Mouse (Mus musculus) c-Kit-positive CD71-positive TER-119-negative erythroid progenitor cells, embryonic 14.5 days (primary cell): Measurements from ENCODE around the gene Retreg1.

Experiments
- DNase-seq: peaks from one replicate; pipeline ENCODE4 v3.0.0-alpha.2; 2013; ENCODE audit warnings: low read depth

The Retreg1 gene

DNA sequence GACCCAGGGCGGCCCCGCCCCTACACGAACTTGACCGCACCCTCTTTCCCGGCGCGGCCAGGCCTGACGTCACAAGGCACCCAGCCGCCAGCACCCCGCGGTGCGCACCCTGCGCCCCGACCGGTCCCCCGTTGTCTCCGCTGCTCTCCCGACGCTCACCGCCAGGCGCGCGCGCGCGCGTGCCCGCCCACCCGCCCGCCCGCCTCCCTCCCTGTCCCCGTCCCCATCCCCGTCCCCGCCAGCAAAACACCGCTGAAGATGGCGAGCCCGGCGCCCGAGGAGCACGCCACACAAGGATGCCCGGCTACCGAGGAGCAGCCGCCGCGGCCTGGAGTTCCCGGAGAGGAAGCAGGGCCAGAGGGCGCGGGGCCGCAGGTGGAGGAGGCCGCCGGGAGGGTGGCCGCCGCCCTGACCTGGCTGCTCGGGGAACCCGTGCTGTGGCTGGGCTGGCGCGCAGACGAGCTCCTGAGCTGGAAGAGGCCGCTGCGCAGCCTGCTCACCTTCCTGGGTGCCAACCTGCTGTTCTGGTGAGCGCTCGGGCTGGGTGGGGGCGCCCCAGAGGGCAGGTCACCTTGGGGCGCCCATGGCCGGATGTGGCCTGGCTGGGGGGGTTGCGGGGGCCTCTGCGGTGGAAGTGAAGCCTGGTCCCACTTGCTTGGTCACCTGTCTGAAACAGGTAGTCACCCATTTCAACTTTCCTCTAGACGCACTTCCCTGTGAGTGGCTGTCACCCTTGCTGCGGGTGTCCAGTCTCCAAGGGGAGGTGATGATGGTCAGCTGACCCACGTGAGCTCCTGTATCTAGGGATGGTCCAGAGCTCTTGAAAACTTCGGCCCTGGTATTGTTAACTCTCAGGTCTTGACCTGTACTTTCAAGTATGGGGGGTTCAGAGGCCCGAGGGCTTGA, at the start of gene Retreg1:
Gene Retreg1 (plus strand): TSS at position 95 of the 906 bp plus-strand sequence.
- peak; percentile 28 for DNase-seq

DNA sequence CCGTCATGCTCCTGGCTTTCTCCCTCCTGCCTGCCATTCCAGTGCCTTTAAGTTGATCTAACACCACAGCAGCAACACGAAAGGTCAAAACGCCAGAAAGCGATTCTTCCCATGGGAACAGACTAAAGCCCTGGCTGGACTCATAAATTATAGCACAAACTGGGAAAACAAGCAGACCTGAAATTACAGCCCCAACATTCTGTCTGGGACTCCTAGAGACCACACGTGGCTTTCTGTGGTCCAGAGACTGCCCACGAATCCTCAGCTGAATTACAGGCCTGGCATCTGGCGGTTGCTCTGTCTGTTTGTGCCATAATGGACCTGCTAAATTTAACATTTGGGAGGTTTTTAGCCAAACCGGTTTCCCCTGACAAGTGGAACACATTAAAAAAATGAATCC, 48.9 kb upstream of the Retreg1 start:
- DNase-seq: no peak

DNA sequence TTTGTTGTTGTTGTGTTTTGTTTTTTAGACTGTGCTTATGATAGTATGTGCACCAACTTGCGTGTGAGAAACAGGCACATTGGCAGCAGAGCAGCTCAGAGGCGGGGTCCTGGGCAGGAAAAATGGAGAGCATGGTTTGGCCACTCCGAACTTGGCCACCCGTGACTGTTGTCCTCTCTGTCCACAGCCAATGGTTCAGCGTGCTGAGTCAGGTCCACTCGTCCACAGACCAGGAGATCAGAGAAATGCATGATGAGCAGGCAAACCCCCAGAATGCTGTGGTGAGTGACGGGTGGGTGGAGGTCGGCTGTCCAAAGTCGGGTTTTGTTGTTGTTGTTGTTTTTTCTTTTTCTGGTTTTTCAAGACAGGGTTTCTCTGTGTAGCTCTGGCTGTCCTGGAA, 47.5 kb upstream of the Retreg1 start:
- DNase-seq: no peak

- DNase-seq: peak; percentile 32
These were observed 46.6 kb upstream of the Retreg1 start for GRCm38 (mm10) chr15:25796353-25796752.

DNA sequence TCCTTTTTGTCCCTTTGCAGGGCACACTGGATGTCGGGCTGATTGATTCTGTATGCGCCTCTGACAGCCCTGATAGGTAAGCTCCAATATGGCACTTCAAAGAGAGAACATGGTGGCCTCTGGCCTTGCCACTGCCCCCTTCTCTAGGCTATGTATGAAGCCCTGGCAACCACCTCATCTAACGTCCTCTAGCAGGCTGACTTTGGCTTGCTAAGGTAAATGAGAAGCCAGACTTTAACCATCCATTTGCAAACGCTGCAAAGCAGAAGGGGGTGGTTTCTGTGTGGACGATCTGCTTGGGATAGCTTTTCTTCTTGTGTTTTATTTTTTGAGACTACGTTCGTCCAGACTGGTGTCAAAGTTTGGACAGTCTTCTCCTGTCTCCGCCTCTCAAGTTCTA, 45.8 kb upstream of the Retreg1 start:
- DNase-seq: no peak

DNA sequence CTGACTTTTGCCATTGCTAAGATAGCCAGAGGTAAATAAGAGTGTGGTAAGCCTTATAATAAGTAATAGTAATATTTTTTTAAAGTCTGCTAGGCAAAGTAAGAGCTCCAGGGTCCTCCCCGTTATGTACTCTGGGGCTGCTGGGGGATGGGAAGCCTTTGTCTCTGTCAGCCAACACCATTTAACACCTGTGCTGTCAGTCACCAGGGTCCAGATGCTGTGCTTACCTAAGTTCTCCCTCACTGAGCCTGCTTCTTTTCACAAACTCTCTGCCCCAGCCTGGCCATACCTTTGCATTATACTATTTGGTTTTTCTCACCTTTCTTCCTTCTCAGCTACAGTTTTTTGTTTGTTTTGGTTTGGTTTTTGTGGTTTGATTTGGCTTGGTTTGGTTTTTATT, 45.1 kb upstream of the Retreg1 start:
- DNase-seq: no peak

GRCm38 (mm10) chr15:25801726-25802125, 41.3 kb upstream of the Retreg1 start:
- DNase-seq: no peak

- DNase-seq: no peak
These were observed 40.8 kb upstream of the Retreg1 start for GRCm38 (mm10) chr15:25802194-25802593.

- no peak for DNase-seq
These were observed 39.9 kb upstream of the Retreg1 start for GRCm38 (mm10) chr15:25803111-25803510.

- DNase-seq: peak; percentile 10
These were observed 37.5 kb upstream of the Retreg1 start for GRCm38 (mm10) chr15:25805336-25806110.

DNA sequence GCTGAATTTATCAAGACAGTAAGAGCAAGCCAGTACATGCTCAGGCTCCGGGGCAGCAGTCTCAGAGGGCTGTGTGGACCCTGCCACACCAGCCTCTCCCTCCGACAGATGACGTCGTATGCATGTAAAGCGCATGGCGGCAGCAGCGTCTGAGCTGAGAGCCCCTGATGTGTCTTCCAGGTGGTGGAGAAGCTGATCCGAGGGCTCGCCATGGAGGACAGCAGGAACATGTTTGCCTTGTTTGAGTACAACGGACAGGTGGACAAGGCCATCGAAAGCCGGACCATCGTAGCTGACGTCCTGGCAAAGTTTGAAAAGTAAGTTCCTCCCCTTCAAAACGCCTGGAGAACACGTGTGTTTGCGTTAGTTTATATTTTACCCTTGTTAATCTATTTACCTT, 36.6 kb upstream of the Retreg1 start:
- DNase-seq: no peak

DNA sequence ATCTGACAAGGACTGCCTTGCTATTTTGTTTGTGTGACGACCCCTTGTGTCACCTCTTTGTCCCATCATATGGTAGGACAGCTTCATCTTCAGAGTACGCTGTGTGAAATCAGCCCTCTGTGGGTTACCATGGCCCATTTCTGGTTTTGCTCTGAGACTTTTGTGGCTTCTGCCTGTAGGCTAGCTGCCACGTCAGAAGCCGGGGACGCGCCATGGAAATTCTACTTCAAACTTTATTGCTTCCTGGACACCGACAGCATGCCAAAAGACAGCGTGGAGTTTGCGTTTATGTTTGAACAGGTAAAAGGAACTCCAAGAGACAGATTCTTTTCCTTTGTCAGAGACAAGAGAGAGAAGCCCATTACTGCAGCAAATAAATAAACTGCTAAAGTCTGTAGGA, 36.1 kb upstream of the Retreg1 start:
- DNase-seq: no peak

DNA sequence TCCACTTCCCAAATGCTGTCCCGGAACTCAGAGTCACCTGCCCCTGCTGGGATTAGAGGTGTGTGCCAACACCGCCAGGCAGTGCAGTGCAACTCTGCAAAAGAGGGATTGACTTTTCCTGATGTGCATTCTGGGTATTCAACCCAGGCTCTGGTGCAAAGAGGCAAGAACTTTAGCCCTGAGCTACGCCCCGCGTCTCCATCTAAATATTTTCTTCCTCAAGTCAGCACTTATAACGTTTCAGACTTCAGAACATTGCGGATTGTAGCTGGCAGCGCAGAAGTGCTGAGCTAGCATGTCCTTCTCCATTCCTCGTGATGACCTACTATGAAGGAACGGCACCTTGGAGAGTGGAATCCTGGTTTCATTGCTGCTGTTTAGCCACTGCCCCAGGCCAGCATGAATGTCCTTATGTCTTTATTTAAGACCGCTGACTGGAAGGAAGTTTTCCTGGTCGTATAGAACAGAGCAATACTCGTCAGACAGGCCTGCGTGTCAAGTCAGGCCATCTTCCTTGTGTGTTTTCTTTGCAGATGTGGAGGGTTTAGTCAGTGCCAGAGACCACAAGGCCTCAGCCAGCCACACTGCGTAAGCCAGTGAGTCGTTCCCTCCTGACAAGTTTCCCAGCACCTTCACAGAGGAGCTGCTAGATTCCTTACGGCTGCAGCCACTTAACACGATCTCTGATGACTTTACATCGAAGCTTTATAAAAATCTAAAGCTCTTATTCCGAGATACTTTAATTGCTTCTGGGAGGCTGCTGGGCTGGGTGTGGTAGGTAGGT, 34.1 kb upstream of the Retreg1 start:
- no peak for DNase-seq

- DNase-seq: no peak
These were observed 33.3 kb upstream of the Retreg1 start for GRCm38 (mm10) chr15:25809669-25810068.

DNA sequence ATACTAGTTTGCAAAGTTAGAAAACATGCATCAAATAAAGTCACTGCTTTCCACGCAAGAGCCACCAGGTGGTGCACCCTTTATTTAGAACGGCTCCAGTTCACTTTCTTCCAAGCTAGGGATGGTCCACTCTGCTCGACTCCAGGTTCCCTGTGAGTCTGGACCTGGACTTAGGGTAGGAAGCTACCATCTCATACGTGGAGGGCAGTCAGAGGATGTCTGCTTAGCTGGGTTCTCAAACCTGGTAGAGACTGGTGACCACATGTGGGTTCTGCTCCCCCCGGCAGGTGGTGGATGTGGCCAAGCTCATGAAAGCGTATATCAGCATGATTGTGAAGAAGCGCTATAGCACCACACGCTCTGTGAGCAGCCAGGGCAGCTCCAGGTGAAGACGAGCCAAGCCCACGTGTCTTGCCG, 31.1 kb upstream of the Retreg1 start:
- DNase-seq: no peak

DNA sequence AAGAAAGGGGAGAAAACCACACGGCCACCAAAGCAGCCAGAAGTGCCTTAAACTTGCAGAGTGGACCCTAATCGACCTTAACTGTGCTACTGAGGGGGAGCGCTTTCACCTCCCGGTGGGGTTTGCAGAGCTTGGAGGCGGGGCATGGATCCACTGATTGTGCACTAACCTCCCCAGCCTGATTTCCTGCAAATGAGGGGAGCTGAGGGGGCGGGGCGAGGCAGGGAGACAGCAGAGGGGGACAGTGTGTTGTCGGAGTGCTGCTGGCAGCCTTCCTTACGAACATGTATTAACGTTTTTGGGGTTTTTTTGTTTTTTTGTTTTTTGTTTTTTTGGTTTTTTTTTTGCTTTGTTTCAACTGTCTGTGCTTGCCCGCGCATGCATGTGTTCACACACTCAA, 30.5 kb upstream of the Retreg1 start:
- DNase-seq: no peak

DNA sequence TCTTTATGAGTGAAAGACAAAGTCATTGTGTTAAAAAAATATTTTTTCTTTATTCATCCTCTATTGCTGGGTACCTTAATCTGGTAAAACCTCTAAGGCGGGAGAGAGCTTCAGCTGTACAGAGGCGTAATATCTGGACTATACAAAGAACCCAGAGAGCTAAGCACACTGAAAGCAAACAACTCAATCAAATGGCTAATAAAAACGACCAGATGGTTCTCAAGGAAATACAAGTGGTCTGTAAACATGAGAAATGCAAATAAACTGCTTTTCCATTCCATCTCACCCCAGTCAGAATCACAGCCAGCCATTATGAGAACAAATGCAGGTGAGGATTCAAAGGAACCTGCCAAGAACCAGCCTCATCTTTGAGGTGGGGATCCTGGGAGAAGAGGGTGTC, 28.4 kb upstream of the Retreg1 start:
- no peak for DNase-seq

DNA sequence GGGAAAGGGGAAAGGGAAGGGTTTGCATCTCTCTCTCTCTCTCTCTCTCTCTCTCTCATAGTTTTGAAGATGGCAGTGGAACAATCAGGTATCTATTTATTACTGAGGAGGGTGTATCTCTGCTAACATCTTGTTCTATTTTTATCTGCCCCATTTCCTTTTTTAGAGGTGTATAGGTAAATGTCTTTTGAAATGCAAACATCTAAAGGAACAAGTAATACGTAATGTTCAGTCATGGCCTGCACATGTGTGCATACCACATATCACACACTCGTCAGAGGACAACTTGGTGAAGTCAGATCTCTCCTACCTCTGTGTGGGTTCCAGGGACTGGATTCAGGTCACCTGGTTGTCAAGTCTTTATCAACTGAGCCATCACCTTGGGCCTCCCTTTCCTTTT, 25.8 kb upstream of the Retreg1 start:
- DNase-seq: no peak

DNA sequence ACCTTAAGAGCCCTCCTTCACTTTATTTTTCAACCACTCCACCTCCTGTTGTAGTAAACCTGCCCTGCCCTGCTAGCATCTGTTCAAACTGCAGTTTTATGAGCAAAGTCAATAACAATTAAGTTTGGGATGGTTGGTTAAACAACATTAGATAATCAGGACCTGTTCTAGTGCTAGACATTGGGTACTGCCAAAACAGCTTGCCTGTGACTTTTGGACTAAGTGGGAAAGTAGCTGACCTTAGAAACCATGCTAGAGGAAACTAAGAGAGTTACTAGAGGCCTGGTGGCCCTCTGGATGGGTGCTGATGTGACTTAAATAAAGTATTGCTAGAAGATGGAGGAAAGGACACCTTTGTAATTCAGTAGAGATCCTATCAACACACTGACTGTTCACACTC, 21.0 kb upstream of the Retreg1 start:
- no peak for DNase-seq

- no peak for DNase-seq
These were observed 20.3 kb upstream of the Retreg1 start for GRCm38 (mm10) chr15:25822656-25823055.

DNA sequence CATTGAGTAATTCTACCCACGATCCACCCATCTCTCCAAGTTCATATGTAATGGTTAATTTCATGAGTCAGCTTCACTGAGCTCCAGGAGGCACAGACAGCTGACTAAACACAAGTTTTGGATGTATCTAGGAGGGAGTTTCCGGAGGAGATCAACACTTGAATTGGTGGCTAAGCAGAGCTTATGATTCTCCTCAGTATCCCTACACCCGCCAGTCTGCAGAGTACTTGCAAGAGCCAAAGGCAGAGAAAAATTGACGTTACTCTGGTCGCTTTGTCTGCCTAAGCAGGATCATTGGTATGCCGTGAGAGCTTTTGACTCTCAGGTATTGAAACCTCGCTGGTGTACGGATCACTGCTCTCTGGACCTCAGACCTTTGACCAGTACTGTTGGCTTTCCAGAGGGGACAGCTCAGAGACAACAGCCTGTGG, 16.4 kb upstream of the Retreg1 start:
- DNase-seq: no peak

DNA sequence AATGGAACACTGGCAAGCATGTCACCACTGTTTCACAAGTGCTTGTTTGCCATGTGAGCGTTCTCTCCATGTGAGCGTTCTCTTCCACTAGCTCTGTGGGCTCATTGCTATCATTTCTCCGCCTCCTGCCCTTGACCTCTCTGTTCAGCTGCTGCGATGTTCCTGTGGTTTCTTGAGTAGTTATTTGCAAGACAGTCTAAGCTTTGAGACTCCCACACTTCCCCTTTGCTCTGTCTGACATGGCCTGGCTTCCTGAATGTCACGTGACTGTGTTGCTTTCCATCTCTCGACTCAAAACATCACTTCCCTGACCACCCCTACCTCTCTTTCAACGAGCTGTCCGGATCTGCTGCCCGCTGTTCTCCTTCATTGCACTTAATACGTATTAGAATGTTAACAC, 14.5 kb upstream of the Retreg1 start:
- no peak for DNase-seq
